Mouse (Mus musculus): ENCODE measurements around the gene Lrrc8b.

- no peak for TF ChIP-seq CTCF (IDR thresholded peaks at IDR 0.05; ENCODE audit: low read depth, low read length)
- TF ChIP-seq EP300 (IDR thresholded peaks at IDR 0.05; ENCODE audit: insufficient read depth, low read depth, low read length) = no peak
Observed at GRCm38 (mm10) chr5:105525004-105525403, 109.4 kb downstream of the Lrrc8b start.
